8 mouse cellular contexts compared by ENCODE assay signal in genomic region chr11:60113624-60114023, GRCm38 (mm10). TPM values are rescaled to one million over a fixed set of nuclear protein-coding genes. Genes with fewer than 3 reads are reported as not detected.
A peak's percentile ranks its signal among the peaks of the same experiment; 100 is the strongest.
DNase-seq lines count a peak whose midpoint lies in the region; ATAC-seq and TF ChIP-seq lines count a peak whose summit lies in the region.

No protein-coding gene starts in this region.

- H3K4me1 ChIP-seq in heart, adult 2 months (ENCODE audit: control insufficient read depth, insufficient read depth, low read length), result peaks cover 33% of the 10 kb centered on the region
- peaks cover 80% of the 10 kb centered on the region for H3K4me1 ChIP-seq in G1E (ENCODE audit: insufficient read depth, low read depth, low read length)
- H3K4me1 ChIP-seq in hindbrain, embryonic 15.5 days (replicated peaks), result peaks cover 73% of the 10 kb centered on the region
- peaks cover 65% of the 10 kb centered on the region for H3K4me1 ChIP-seq in liver, embryonic 16.5 days (ENCODE audit: control insufficient read depth, low read depth, low read length)

- H3K27me3 ChIP-seq in heart, adult 2 months (ENCODE audit: control insufficient read depth, insufficient read depth, low read length), result no peaks in the 10 kb centered on the region
- H3K27me3 ChIP-seq in G1E (ENCODE audit: insufficient read depth, low read length), result no peaks in the 10 kb centered on the region
- no peaks in the 10 kb centered on the region for H3K27me3 ChIP-seq in hindbrain, embryonic 15.5 days
- H3K27me3 ChIP-seq in liver, embryonic 16.5 days (ENCODE audit: control insufficient read depth, insufficient read depth, low read depth, low read length), result no peaks in the 10 kb centered on the region

- H3K79me2 ChIP-seq in heart, adult 2 months (replicated peaks; ENCODE audit: control insufficient read depth, insufficient read depth, low read length), result peaks cover 19% of the 10 kb centered on the region

- H3K4me3 ChIP-seq in heart, adult 2 months, result no peak overlapping the region; the same call in 1 of the 2 replicates
- H3K4me3 ChIP-seq in G1E (ENCODE audit: low read depth, low read length), result peak overlapping the region; percentile 72
- H3K4me3 ChIP-seq in hindbrain, embryonic 15.5 days, result no peak overlapping the region
- peak overlapping the region; percentile 71 for H3K4me3 ChIP-seq in liver, embryonic 16.5 days (ENCODE audit: low read depth, low read length)

- ATAC-seq in G1E (ENCODE audit: extremely low read depth, insufficient number of reproducible peaks, low FRiP score, poor library complexity, severe bottlenecking), result no peak
- ATAC-seq in hindbrain, embryonic 15.5 days (ENCODE audit: low FRiP score, low read depth), result no peak
- no peak for ATAC-seq in liver, embryonic 16.5 days (ENCODE audit: low read depth)

- no peak for TF ChIP-seq POLR2A in heart, adult 2 months (IDR thresholded peaks at IDR 0.05; ENCODE audit: insufficient read depth, low read depth, low read length)

- H3K27ac ChIP-seq in heart, adult 2 months, result peak overlapping the region; percentile 98
- H3K27ac ChIP-seq in hindbrain, embryonic 15.5 days (replicated peaks), result peak overlapping the region; percentile 92
- H3K27ac ChIP-seq in liver, embryonic 16.5 days (ENCODE audit: low read length), result peak overlapping the region; percentile 89

- peak overlapping the region; percentile 93 for H3K4me2 ChIP-seq in hindbrain, embryonic 15.5 days
- peak overlapping the region; percentile 94 for H3K4me2 ChIP-seq in liver, embryonic 16.5 days (ENCODE audit: low read depth, low read length)

- peaks cover 2% of the 10 kb centered on the region; the same call in 1 of the 2 replicates for H3K36me3 ChIP-seq in heart, adult 2 months (ENCODE audit: control insufficient read depth, insufficient read depth, low read length)
- H3K36me3 ChIP-seq in G1E (replicated peaks), result peaks cover 66% of the 10 kb centered on the region
- H3K36me3 ChIP-seq in hindbrain, embryonic 15.5 days, result no peaks in the 10 kb centered on the region
- H3K36me3 ChIP-seq in liver, embryonic 16.5 days (ENCODE audit: control insufficient read depth, insufficient read depth), result no peaks in the 10 kb centered on the region

- peak overlapping the region; percentile 4; the same call in 1 of the 2 replicates for H3K9ac ChIP-seq in heart, adult 2 months (ENCODE audit: low read depth, low read length)
- peak overlapping the region; percentile 66; the same call in 1 of the 2 replicates for H3K9ac ChIP-seq in hindbrain, embryonic 15.5 days
- peak overlapping the region; percentile 76 for H3K9ac ChIP-seq in liver, embryonic 16.5 days (ENCODE audit: low read depth, low read length)

- H3K9me3 ChIP-seq in G1E (replicated peaks), result no peaks in the 10 kb centered on the region
- H3K9me3 ChIP-seq in hindbrain, embryonic 15.5 days, result no peaks in the 10 kb centered on the region
- no peaks in the 10 kb centered on the region for H3K9me3 ChIP-seq in liver, embryonic 16.5 days (replicated peaks; ENCODE audit: control insufficient read depth, low read length)

- intact Hi-C loops in heart, adult 2 months (cut with DNase I), result loop anchor here (10.0 kb wide), 1 partner anchor 421 kb away; the partner anchor contains the start of gene Alkbh5

- no peak for DNase-seq in heart, adult 2 months
- no peak for DNase-seq in heart, postnatal 4 days
- DNase-seq in G1E (ENCODE audit: low spot score), result peak; percentile 40
- DNase-seq in thymus, postnatal 36 days, result no peak
- no peak for DNase-seq in cerebellum, adult 11 months
- DNase-seq in cerebellum, adult 18-20 months, result no peak

- TF ChIP-seq CTCF in heart, adult 2 months (IDR thresholded peaks at IDR 0.05), result no peak
- TF ChIP-seq CTCF in G1E (IDR thresholded peaks at IDR 0.05; ENCODE audit: low read depth, low read length), result no peak

- 9% methylated on average over 4 of the region's 4 CpGs for WGBS in heart, adult 2 months
- 5% methylated on average over 4 of the region's 4 CpGs for WGBS in hindbrain, embryonic 15.5 days
- WGBS in liver, embryonic 16.5 days (ENCODE audit: insufficient replicate concordance), result 6% methylated on average over 4 of the region's 4 CpGs

- no peak for TF ChIP-seq EP300 in heart, adult 2 months (IDR thresholded peaks at IDR 0.05; ENCODE audit: insufficient read depth, low read depth, low read length)

RNA-seq across cellular contexts. Expression of gene Rai1, which starts 8.8 kb away (rescaled TPM):
- total RNA-seq in heart, adult 2 months (2021), result 10 to 100 TPM; 21.8 to 26.5 TPM
- polyA plus RNA-seq in heart, adult 2 months (2012; rRNA removed), result 15.8 and 20.0 TPM in 2 replicates
- total RNA-seq in heart, postnatal 4 days (2021), result 10 to 100 TPM; 50.6 to 58.0 TPM
- total RNA-seq in G1E (2014; fragmentation: Nextera tagmentation) (77.4 and 78.1 TPM in 2 replicates), G1E (2017) (10.3 and 13.5 TPM in 2 replicates)
- 107 TPM in 2 replicates for polyA plus RNA-seq in G1E (2012)
- polyA plus RNA-seq in hindbrain, embryonic 15.5 days (2015; fragmentation: Nextera tagmentation; extraction: Ambion mirVana), result 32.5 and 33.2 TPM in 2 replicates
- polyA plus RNA-seq in liver, embryonic 16.5 days (2015; fragmentation: Nextera tagmentation; extraction: Ambion mirVana), result 2.8 and 3.7 TPM in 2 replicates

Comparison
In these comparisons a context has a peak if more than half of its experiments do, and no peak if none do; other contexts are left out.
1. H3K4me3 ChIP-seq: peak in G1E (single experiment) and liver, embryonic 16.5 days (single experiment); none in heart, adult 2 months (single experiment) and hindbrain, embryonic 15.5 days (single experiment).
2. H3K9ac ChIP-seq: peak in every context shown above with its lines; median percentile 76 in liver, embryonic 16.5 days; 66 in hindbrain, embryonic 15.5 days; 4 in heart, adult 2 months.
3. Peak in every context shown above with its lines, with median percentiles within 50 percentile points of each other: H3K27ac ChIP-seq.